ENCODE assay signal across 9 mouse cellular contexts in genomic region chr9:110384369-110384929, GRCm38 (mm10). TPM values are rescaled to one million over a fixed set of nuclear protein-coding genes. Genes with fewer than 3 reads are reported as not detected.
"Had no signal": no experiment of that assay in that cellular context is flagged by ENCODE, and none has a peak within 500 bp of the region (broad histone marks: within the 10 kb centered on the region; RNA-seq: fewer than 3 reads in every experiment).

No protein-coding gene starts in this region.

- ATAC-seq: midbrain, embryonic 13.5 days; midbrain, embryonic 16.5 days had no signal

- DNase-seq: kidney, adult 2 months; left cerebral cortex, postnatal 4 days; lung, adult 18-20 months; lung, postnatal 10 days; lung, postnatal 36 days; thymus, postnatal 36 days had no signal

RNA-seq across cellular contexts. Expression of gene Ngp, which starts 35.1 kb away (rescaled TPM):
- total RNA-seq: layer of hippocampus, postnatal 14 days had no signal
